Mouse (Mus musculus): ENCODE measurements around the gene Dpp6.

DNA sequence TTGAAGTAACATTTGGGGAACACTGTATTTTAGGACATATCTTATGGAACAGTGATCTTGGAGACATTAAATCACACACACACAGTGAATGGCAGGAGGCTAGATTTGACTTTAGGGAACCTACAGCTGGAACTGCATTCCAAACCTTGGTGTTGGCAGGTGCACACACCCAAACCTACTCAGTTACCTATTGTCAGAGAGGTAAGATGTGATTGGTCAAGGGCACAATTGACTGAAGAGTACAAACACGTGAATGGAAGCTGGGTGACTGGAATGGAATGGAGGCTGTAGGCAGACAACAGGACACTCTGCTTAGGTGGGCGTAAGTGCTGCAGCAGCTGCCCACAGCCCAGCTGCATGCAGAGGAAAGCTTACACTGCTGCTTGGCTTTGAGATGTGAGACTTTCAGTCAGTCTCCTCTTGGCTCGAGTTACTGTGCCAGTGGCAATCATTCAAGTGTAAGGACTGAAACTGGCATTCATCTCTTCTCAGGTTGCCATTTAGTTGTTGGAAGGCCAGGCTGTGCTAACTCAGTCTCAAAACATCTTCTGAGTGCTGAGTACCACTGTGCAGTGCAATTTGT is 507.4 kb downstream of the Dpp6 start:
- TF ChIP-seq CTCF (IDR thresholded peaks at IDR 0.05; ENCODE audit: low read depth, low read length) = no peak
- TF ChIP-seq GATA1 (IDR thresholded peaks at IDR 0.05; ENCODE audit: borderline replicate concordance, low read length) = no peak
- no peak for TF ChIP-seq POLR2AphosphoS5 (IDR thresholded peaks at IDR 0.05; ENCODE audit: insufficient replicate concordance, low read depth, low read length)
- TF ChIP-seq TAL1 (conservative IDR thresholded peaks at IDR 0.05; ENCODE audit: low read depth, low read length) = no peak

Measured in G1E (cell line).